Mouse (Mus musculus) neural tube, embryonic 13.5 days (tissue): Measurements from ENCODE around the gene Dnajb2. TPM values are rescaled to one million over a fixed set of nuclear protein-coding genes. Genes with fewer than 3 reads are reported as not detected.

Source experiments
- ATAC-seq: fragments of 200-750 bp; cut with Nextera tagmentation; 2 replicates; pipeline ENCODE4 v1.8.0; 2017; ENCODE audit warnings: low read depth, mild to moderate bottlenecking, moderate TSS enrichment, moderate library complexity
- H3K27ac ChIP-seq: fragments of 300-500 bp; sonication (generic); replicated peaks from 2 replicates; pipeline ENCODE4 v1.5.1; 2015; ENCODE audit warnings: moderate library complexity, mild to moderate bottlenecking, inconsistent platforms
- H3K27me3 ChIP-seq: fragments of 300-500 bp; sonication (generic); 2 replicates; pipeline ENCODE4 v1.6.1; 2015; ENCODE audit warnings: mild to moderate bottlenecking, inconsistent platforms
- H3K36me3 ChIP-seq: fragments of 300-500 bp; sonication (generic); 2 replicates; pipeline ENCODE4 v1.6.1; 2015; ENCODE audit warnings: mild to moderate bottlenecking, inconsistent platforms
- H3K4me1 ChIP-seq: fragments of 300-500 bp; sonication (generic); replicated peaks from 2 replicates; pipeline ENCODE4 v1.6.1; 2015; ENCODE audit warnings: inconsistent platforms
- H3K4me2 ChIP-seq: fragments of 300-500 bp; sonication (generic); 2 replicates; pipeline ENCODE4 v1.6.1; 2015; ENCODE audit warnings: inconsistent platforms, mild to moderate bottlenecking, moderate library complexity
- H3K4me3 ChIP-seq: fragments of 300-500 bp; sonication (generic); 2 replicates; pipeline ENCODE4 v1.5.1; 2015; ENCODE audit warnings: mild to moderate bottlenecking, inconsistent platforms
- H3K9ac ChIP-seq: fragments of 300-500 bp; sonication (generic); 2 replicates; pipeline ENCODE4 v1.6.1; 2015; ENCODE audit warnings: moderate library complexity, mild to moderate bottlenecking, inconsistent platforms
- H3K9me3 ChIP-seq: fragments of 300-500 bp; sonication (generic); 2 replicates; pipeline ENCODE4 v1.6.1; 2016; ENCODE audit warnings: inconsistent platforms
- WGBS: fragments of 180-500 bp; shearing (Covaris S2); methylation state at CpG from one replicate; pipeline ENCODE4 v1.1.7; 2015; 5-methylcytosine and 5-hydroxymethylcytosine counted together
- polyA plus RNA-seq: library from polyadenylated mRNA; unstranded; fragments of >200 nt; fragmentation: Nextera tagmentation; extraction: Ambion mirVana; gene quantifications from 2 replicates; pipeline ENCODE4 v1.2.1, GENCODE M21; 2015

The Dnajb2 gene
- polyA plus RNA-seq, 1 experiment from 2014 or later: 68.2 TPM

GRCm38 (mm10) chr1:75211141-75211708, 25.0 kb upstream of the Dnajb2 start:
- Histone ChIP-seq H3K9ac (peak overlapping the region; percentile 96), H3K4me3 (peak overlapping the region; percentile 93), H3K36me3 (peaks cover 43% of the 10 kb centered on the region), H3K4me2 (peak overlapping the region; percentile 96), H3K27me3 (peaks cover 17% of the 10 kb centered on the region), H3K9me3 (no peaks in the 10 kb centered on the region), H3K4me1 (peaks cover 45% of the 10 kb centered on the region), H3K27ac (no peak overlapping the region)
- peak; percentile 23 for ATAC-seq
- 13% methylated on average over 17 of the region's 17 CpGs for WGBS

GRCm38 (mm10) chr1:75212542-75212941, 23.7 kb upstream of the Dnajb2 start:
- 84% methylated on average over 4 of the region's 4 CpGs for WGBS
- no peak overlapping the region for H3K27ac ChIP-seq

GRCm38 (mm10) chr1:75213096-75213495, 23.1 kb upstream of the Dnajb2 start:
- Histone ChIP-seq H3K27me3 (peaks cover 36% of the 10 kb centered on the region), H3K9me3 (no peaks in the 10 kb centered on the region), H3K27ac (no peak overlapping the region), H3K36me3 (peaks cover 43% of the 10 kb centered on the region), H3K4me1 (peaks cover 46% of the 10 kb centered on the region), H3K4me3 (no peak overlapping the region), H3K4me2 (no peak overlapping the region), H3K9ac (peak overlapping the region; percentile 17; the same call in 1 of the 2 replicates)
- no peak for ATAC-seq
- WGBS: 92% methylated on average over 7 of the region's 7 CpGs

More at GRCm38 (mm10) chr1:75212542-75212941, 23.7 kb upstream of the Dnajb2 start:
- no peak overlapping the region for H3K4me2 ChIP-seq
- ATAC-seq: no peak
- H3K9me3 ChIP-seq: no peaks in the 10 kb centered on the region
- H3K36me3 ChIP-seq: peaks cover 43% of the 10 kb centered on the region
- H3K4me3 ChIP-seq: no peak overlapping the region
- H3K27me3 ChIP-seq: peaks cover 31% of the 10 kb centered on the region
- H3K4me1 ChIP-seq: peaks cover 45% of the 10 kb centered on the region
- peak overlapping the region; percentile 17; the same call in 1 of the 2 replicates for H3K9ac ChIP-seq

- H3K36me3 ChIP-seq: peaks cover 43% of the 10 kb centered on the region
- H3K4me2 ChIP-seq: no peak overlapping the region
- 76% methylated on average over 2 of the region's 2 CpGs for WGBS
- H3K9me3 ChIP-seq: no peaks in the 10 kb centered on the region
- ATAC-seq: no peak
- H3K4me3 ChIP-seq: no peak overlapping the region
- H3K4me1 ChIP-seq: peaks cover 48% of the 10 kb centered on the region
- H3K27me3 ChIP-seq: peaks cover 42% of the 10 kb centered on the region
- no peak overlapping the region for H3K27ac ChIP-seq
- H3K9ac ChIP-seq: no peak overlapping the region
These were observed 21.8 kb upstream of the Dnajb2 start for GRCm38 (mm10) chr1:75214442-75214841.

- ATAC-seq: no peak
- H3K4me1 ChIP-seq: peaks cover 48% of the 10 kb centered on the region
- peaks cover 42% of the 10 kb centered on the region for H3K27me3 ChIP-seq
- H3K4me3 ChIP-seq: no peak overlapping the region
- 74% methylated on average over 5 of the region's 5 CpGs for WGBS
- H3K9me3 ChIP-seq: no peaks in the 10 kb centered on the region
- no peak overlapping the region for H3K9ac ChIP-seq
- H3K27ac ChIP-seq: no peak overlapping the region
- no peak overlapping the region for H3K4me2 ChIP-seq
- H3K36me3 ChIP-seq: peaks cover 43% of the 10 kb centered on the region
These were observed 21.3 kb upstream of the Dnajb2 start for GRCm38 (mm10) chr1:75214886-75215285.

- Histone ChIP-seq H3K36me3 (peaks cover 43% of the 10 kb centered on the region), H3K27ac (no peak overlapping the region), H3K4me3 (no peak overlapping the region), H3K4me1 (peaks cover 43% of the 10 kb centered on the region), H3K27me3 (peaks cover 51% of the 10 kb centered on the region), H3K9ac (no peak overlapping the region), H3K9me3 (no peaks in the 10 kb centered on the region), H3K4me2 (no peak overlapping the region)
- WGBS: 92% methylated on average over 9 of the region's 9 CpGs
- ATAC-seq: no peak
These were observed 20.4 kb upstream of the Dnajb2 start for GRCm38 (mm10) chr1:75215785-75216184.

- Histone ChIP-seq H3K27ac (no peak overlapping the region), H3K4me2 (no peak overlapping the region), H3K4me3 (no peak overlapping the region), H3K9ac (no peak overlapping the region), H3K4me1 (peaks cover 34% of the 10 kb centered on the region), H3K9me3 (no peaks in the 10 kb centered on the region), H3K36me3 (peaks cover 41% of the 10 kb centered on the region), H3K27me3 (peaks cover 63% of the 10 kb centered on the region)
- WGBS: 79% methylated on average over 13 of the region's 13 CpGs
- ATAC-seq: no peak
These were observed 19.2 kb upstream of the Dnajb2 start for GRCm38 (mm10) chr1:75216797-75217585.

- H3K4me1 ChIP-seq: peaks cover 25% of the 10 kb centered on the region
- WGBS: 5% methylated on average over 6 of the region's 6 CpGs
- peak overlapping the region; percentile 86 for H3K4me2 ChIP-seq
- H3K36me3 ChIP-seq: peaks cover 33% of the 10 kb centered on the region
- no peaks in the 10 kb centered on the region for H3K9me3 ChIP-seq
- 0 out of 2 replicates have a peak overlapping the region, but pooled peaks have one; percentile 69 for H3K9ac ChIP-seq
- no peak for ATAC-seq
- H3K27ac ChIP-seq: no peak overlapping the region
- H3K4me3 ChIP-seq: peak overlapping the region; percentile 54; the same call in 1 of the 2 replicates
- H3K27me3 ChIP-seq: peaks cover 72% of the 10 kb centered on the region
These were observed 18.3 kb upstream of the Dnajb2 start for GRCm38 (mm10) chr1:75217893-75218226.

- peak overlapping the region; percentile 86 for H3K4me2 ChIP-seq
- peak; percentile 46 for ATAC-seq
- peaks cover 78% of the 10 kb centered on the region for H3K27me3 ChIP-seq
- H3K4me3 ChIP-seq: peak overlapping the region; percentile 54
- H3K9ac ChIP-seq: peak overlapping the region; percentile 69
- no peak overlapping the region for H3K27ac ChIP-seq
- H3K36me3 ChIP-seq: peaks cover 28% of the 10 kb centered on the region
- 1% methylated on average over 38 of the region's 38 CpGs for WGBS
- H3K9me3 ChIP-seq: no peaks in the 10 kb centered on the region
- peaks cover 20% of the 10 kb centered on the region for H3K4me1 ChIP-seq
These were observed 17.8 kb upstream of the Dnajb2 start for GRCm38 (mm10) chr1:75218227-75219001.

- Histone ChIP-seq H3K9me3 (no peaks in the 10 kb centered on the region), H3K9ac (peak overlapping the region; percentile 69), H3K27ac (no peak overlapping the region), H3K4me1 (peaks cover 20% of the 10 kb centered on the region), H3K36me3 (peaks cover 21% of the 10 kb centered on the region), H3K27me3 (peaks cover 80% of the 10 kb centered on the region), H3K4me2 (peak overlapping the region; percentile 86), H3K4me3 (peak overlapping the region; percentile 54)
- 0% methylated on average over 24 of the region's 24 CpGs for WGBS
- ATAC-seq: peak; percentile 80; the same call in 1 of the 2 replicates
These were observed 17.1 kb upstream of the Dnajb2 start for GRCm38 (mm10) chr1:75219078-75219477.

- H3K9me3 ChIP-seq: no peaks in the 10 kb centered on the region
- ATAC-seq: peak; percentile 66; the same call in 1 of the 2 replicates
- H3K9ac ChIP-seq: peak within 1 kb of the TSS; percentile 69
- peak within 1 kb of the TSS; percentile 86 for H3K4me2 ChIP-seq
- no peak within 1 kb of the TSS for H3K27ac ChIP-seq
- WGBS: under 1% methylated on average over 34 of the region's 34 CpGs
- peaks cover 20% of the 10 kb centered on the region for H3K4me1 ChIP-seq
- peaks cover 16% of the 10 kb centered on the region for H3K36me3 ChIP-seq
- H3K27me3 ChIP-seq: peaks cover 80% of the 10 kb centered on the region
- peak within 1 kb of the TSS; percentile 54 for H3K4me3 ChIP-seq
These were observed 16.7 kb upstream of the Dnajb2 start, which contains the start of gene Tuba4a for GRCm38 (mm10) chr1:75219531-75219930. Gene Tuba4a (minus strand): TSS chr1:75219865.

- Histone ChIP-seq H3K4me3 (no peak overlapping the region), H3K4me2 (no peak overlapping the region), H3K27me3 (peaks cover 72% of the 10 kb centered on the region), H3K4me1 (peaks cover 20% of the 10 kb centered on the region), H3K9ac (no peak overlapping the region), H3K9me3 (no peaks in the 10 kb centered on the region), H3K27ac (no peak overlapping the region), H3K36me3 (no peaks in the 10 kb centered on the region)
- no peak for ATAC-seq
- WGBS: 82% methylated on average over 3 of the region's 3 CpGs
These were observed 14.7 kb upstream of the Dnajb2 start for GRCm38 (mm10) chr1:75221538-75221937.
